Mouse (Mus musculus) CH12.LX (cell line): Measurements from ENCODE around the gene Il6st.

ENCODE experiments used
- CTCF ChIP-seq, 2 experiments: IDR thresholded peaks in 1 of 2; conservative IDR thresholded peaks in 1 of 2; 2 replicates each; pipeline ENCODE4 v1.5.1; 2011 to 2012; ENCODE audit warnings: low read depth in 2 of 2, low read length in 2 of 2, improper control_type of control experiment in 1 of 2, inconsistent platforms in 1 of 2, mild to moderate bottlenecking in 1 of 2, moderate library complexity in 1 of 2
- E2F4 ChIP-seq: IDR thresholded peaks from 2 replicates; pipeline ENCODE4 v1.6.1; 2011; ENCODE audit warnings: low read depth, low read length, improper control_type of control experiment; ENCODE audit not compliant: insufficient replicate concordance
- POLR2A ChIP-seq: IDR thresholded peaks from 2 replicates; pipeline ENCODE4 v1.6.1; 2011; ENCODE audit warnings: low read depth, mild to moderate bottlenecking, improper control_type of control experiment, low read length

- TF ChIP-seq CTCF (conservative IDR thresholded peaks at IDR 0.05 in 1 of 2, IDR thresholded peaks at IDR 0.05 in 1 of 2; ENCODE audit: low read depth in 2 of 2, low read length in 2 of 2) (no peak), POLR2A (no peak), E2F4 (no peak)
Observed at GRCm38 (mm10) chr13:112418595-112418994, 45.3 kb upstream of the Il6st start.
